Mouse (Mus musculus) v-Abl transformed pro-B cells (cell line): ENCODE measurements around the gene Cylc2.

Experiments used
- in situ Hi-C, 2 experiments: fragments of 400-800 bp; cut with MboI; formaldehyde crosslinking; loops; one replicate each; pipeline ENCODE4 v1.15.1; 2025; ENCODE audit not compliant: unreplicated experiment in 2 of 2

Cylc2 gene

GRCm38 (mm10) chr4:51216378-51216777 lies at the start of gene Cylc2:
Gene Cylc2, plus strand, starts transcription at chr4:51216678.
- in situ Hi-C loops = no loop called here
